Mouse (Mus musculus): ENCODE data around the gene Clcn5. TPM values are rescaled to one million over a fixed set of nuclear protein-coding genes. Genes with fewer than 3 reads are reported as not detected.
A peak's percentile ranks its signal among the peaks of the same experiment; 100 is the strongest.

Clcn5 gene
- polyA plus RNA-seq, 1 experiment from 2014 or later: 24.9 TPM

DNA sequence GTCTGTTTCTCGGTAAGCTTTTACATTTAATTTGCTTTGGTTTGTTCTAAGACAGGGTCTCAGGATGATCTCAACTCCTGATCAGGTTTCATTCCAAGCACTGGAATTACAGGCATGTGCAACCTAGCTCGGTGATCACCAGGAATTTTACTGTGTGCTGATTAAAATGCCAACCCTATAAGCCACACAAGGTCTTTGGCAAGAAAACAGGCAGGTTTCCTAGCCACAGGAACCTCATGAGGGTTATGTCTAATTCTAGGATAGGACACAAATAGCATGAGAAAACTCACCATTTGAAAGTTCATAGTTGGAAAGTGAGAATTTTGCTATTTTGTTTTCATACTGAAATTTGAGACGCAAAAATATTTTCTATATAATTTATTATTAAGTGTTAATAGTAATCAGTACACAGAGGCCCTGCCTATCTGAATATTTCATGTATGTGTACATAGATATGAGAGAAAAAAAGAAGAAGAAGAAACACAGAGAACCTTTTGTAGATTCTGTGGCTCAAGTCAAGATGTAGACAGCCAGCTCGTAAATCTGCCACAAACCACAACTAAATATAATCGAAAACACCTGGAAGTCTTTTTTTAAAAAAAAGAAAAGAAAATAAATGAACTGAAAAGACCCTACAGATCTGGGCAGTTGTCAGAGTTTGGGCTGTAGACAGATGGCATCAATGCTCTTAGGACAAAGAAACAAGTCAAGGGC, 58.6 kb downstream of the Clcn5 start:
- Histone ChIP-seq H3K4me1 (ENCODE audit: control insufficient read depth, insufficient read depth, low read length) (no peaks in the 10 kb centered on the region), H3K36me3 (ENCODE audit: control insufficient read depth, insufficient read depth, low read length) (no peaks in the 10 kb centered on the region), H3K27me3 (ENCODE audit: control insufficient read depth, insufficient read depth, low read length) (no peaks in the 10 kb centered on the region), H3K9me3 (replicated peaks; ENCODE audit: control insufficient read depth, low read length) (no peaks in the 10 kb centered on the region), H3K4me3 (ENCODE audit: low read depth, low read length) (no peak overlapping the region), H3K9ac (ENCODE audit: low read depth, low read length) (no peak overlapping the region), H3K27ac (ENCODE audit: low read depth, low read length) (no peak overlapping the region), H3K4me2 (no peak overlapping the region)
- no peak for ATAC-seq (replicated peaks; ENCODE audit: insufficient number of reproducible peaks, low FRiP score, low TSS enrichment)
- 64% methylated on average over 5 of the region's 5 CpGs for WGBS (ENCODE audit: insufficient replicate concordance)

DNA sequence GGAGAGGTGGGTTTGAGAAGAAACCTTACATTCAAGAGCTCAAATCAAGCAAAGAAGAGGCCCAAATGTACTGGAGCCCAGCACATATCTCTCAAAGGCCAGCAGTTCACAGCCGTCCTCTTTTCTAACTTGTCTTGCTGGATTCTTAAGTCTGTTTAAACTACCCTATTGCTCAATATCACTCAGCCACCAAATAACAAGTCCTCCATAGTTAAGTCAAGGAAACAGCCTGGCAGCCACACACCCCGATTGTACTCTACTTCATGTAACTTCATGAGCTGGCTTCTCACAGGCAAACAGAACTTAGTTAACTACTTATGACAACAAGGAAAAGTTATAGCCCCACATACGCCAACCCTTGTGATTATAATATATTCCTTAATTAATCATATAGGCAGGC, 59.4 kb downstream of the Clcn5 start:
- no peak overlapping the region for H3K27ac ChIP-seq (ENCODE audit: low read depth, low read length)
- no peak overlapping the region for H3K4me2 ChIP-seq
- WGBS (ENCODE audit: insufficient replicate concordance): 70% methylated on average over 3 of the region's 3 CpGs
- ATAC-seq (replicated peaks; ENCODE audit: insufficient number of reproducible peaks, low FRiP score, low TSS enrichment): no peak
- H3K9ac ChIP-seq (ENCODE audit: low read depth, low read length): no peak overlapping the region
- no peaks in the 10 kb centered on the region for H3K27me3 ChIP-seq (ENCODE audit: control insufficient read depth, insufficient read depth, low read length)
- H3K36me3 ChIP-seq (ENCODE audit: control insufficient read depth, insufficient read depth, low read length): no peaks in the 10 kb centered on the region
- H3K9me3 ChIP-seq (replicated peaks; ENCODE audit: control insufficient read depth, low read length): no peaks in the 10 kb centered on the region
- H3K4me3 ChIP-seq (ENCODE audit: low read depth, low read length): no peak overlapping the region
- no peaks in the 10 kb centered on the region for H3K4me1 ChIP-seq (ENCODE audit: control insufficient read depth, insufficient read depth, low read length)

- no peak overlapping the region for H3K4me3 ChIP-seq (ENCODE audit: low read depth, low read length)
- no peaks in the 10 kb centered on the region for H3K27me3 ChIP-seq (ENCODE audit: control insufficient read depth, insufficient read depth, low read length)
- H3K9me3 ChIP-seq (replicated peaks; ENCODE audit: control insufficient read depth, low read length): no peaks in the 10 kb centered on the region
- no peak overlapping the region for H3K27ac ChIP-seq (ENCODE audit: low read depth, low read length)
- H3K4me1 ChIP-seq (ENCODE audit: control insufficient read depth, insufficient read depth, low read length): no peaks in the 10 kb centered on the region
- no peak overlapping the region for H3K9ac ChIP-seq (ENCODE audit: low read depth, low read length)
- ATAC-seq (replicated peaks; ENCODE audit: insufficient number of reproducible peaks, low FRiP score, low TSS enrichment): no peak
- H3K4me2 ChIP-seq: no peak overlapping the region
- no peaks in the 10 kb centered on the region for H3K36me3 ChIP-seq (ENCODE audit: control insufficient read depth, insufficient read depth, low read length)
- WGBS (ENCODE audit: insufficient replicate concordance): 61% methylated on average over 3 of the region's 3 CpGs
These were observed 63.1 kb downstream of the Clcn5 start for GRCm38 (mm10) chrX:7256022-7256421.

DNA sequence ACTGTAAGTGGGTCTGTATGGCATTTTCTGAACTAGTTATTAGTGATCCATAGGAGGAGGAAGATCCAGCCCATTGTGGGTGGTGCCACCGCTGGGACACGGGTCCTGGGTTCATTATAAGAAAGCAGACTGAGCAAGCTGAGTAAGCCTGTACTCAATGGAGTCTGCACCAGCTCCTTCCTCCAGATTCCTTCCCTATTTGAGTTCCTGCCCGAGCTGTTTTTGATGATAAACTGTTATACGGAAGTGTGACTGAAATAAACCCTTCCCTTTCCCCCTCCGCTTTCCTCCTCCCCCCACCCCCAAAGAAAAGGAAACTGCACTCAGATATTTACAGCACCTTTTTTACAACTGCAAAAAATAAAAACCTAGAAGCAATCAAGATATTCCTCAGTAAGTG, 115.1 kb downstream of the Clcn5 start:
- no peak overlapping the region for H3K4me3 ChIP-seq (ENCODE audit: low read depth, low read length)
- H3K4me1 ChIP-seq (ENCODE audit: control insufficient read depth, insufficient read depth, low read length): no peaks in the 10 kb centered on the region
- H3K9ac ChIP-seq (ENCODE audit: low read depth, low read length): no peak overlapping the region
- no peak overlapping the region for H3K27ac ChIP-seq (ENCODE audit: low read depth, low read length)
- no peak for ATAC-seq (replicated peaks; ENCODE audit: insufficient number of reproducible peaks, low FRiP score, low TSS enrichment)
- 63% methylated on average over 5 of the region's 5 CpGs for WGBS (ENCODE audit: insufficient replicate concordance)
- no peaks in the 10 kb centered on the region for H3K9me3 ChIP-seq (replicated peaks; ENCODE audit: control insufficient read depth, low read length)
- no peak overlapping the region for H3K4me2 ChIP-seq
- no peaks in the 10 kb centered on the region for H3K36me3 ChIP-seq (ENCODE audit: control insufficient read depth, insufficient read depth, low read length)
- H3K27me3 ChIP-seq (ENCODE audit: control insufficient read depth, insufficient read depth, low read length): no peaks in the 10 kb centered on the region

DNA sequence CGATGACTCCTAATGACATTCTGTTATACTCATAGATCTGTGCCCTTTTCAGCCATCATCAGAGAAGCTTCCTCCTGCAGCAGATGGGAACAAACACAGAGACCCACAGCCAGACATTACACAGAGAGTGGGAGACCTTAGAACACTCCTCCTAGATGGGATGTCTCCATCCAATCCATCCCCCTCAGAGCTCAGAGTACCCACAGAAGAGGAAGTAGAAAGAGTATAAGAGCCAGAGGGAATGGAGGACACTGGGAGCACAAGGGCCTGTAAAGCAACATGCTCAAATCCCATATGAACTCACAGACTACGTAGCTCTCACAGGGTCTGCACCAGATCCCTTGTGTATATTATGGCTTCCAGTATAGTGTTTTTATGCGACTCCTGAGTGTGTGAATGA, 115.6 kb downstream of the Clcn5 start:
- Histone ChIP-seq H3K9ac (ENCODE audit: low read depth, low read length) (no peak overlapping the region), H3K9me3 (replicated peaks; ENCODE audit: control insufficient read depth, low read length) (no peaks in the 10 kb centered on the region), H3K36me3 (ENCODE audit: control insufficient read depth, insufficient read depth, low read length) (no peaks in the 10 kb centered on the region), H3K4me1 (ENCODE audit: control insufficient read depth, insufficient read depth, low read length) (no peaks in the 10 kb centered on the region), H3K27me3 (ENCODE audit: control insufficient read depth, insufficient read depth, low read length) (no peaks in the 10 kb centered on the region), H3K4me3 (ENCODE audit: low read depth, low read length) (no peak overlapping the region), H3K4me2 (no peak overlapping the region), H3K27ac (ENCODE audit: low read depth, low read length) (no peak overlapping the region)
- ATAC-seq (replicated peaks; ENCODE audit: insufficient number of reproducible peaks, low FRiP score, low TSS enrichment): no peak
- 88% methylated on average over 3 of the region's 3 CpGs for WGBS (ENCODE audit: insufficient replicate concordance)

DNA sequence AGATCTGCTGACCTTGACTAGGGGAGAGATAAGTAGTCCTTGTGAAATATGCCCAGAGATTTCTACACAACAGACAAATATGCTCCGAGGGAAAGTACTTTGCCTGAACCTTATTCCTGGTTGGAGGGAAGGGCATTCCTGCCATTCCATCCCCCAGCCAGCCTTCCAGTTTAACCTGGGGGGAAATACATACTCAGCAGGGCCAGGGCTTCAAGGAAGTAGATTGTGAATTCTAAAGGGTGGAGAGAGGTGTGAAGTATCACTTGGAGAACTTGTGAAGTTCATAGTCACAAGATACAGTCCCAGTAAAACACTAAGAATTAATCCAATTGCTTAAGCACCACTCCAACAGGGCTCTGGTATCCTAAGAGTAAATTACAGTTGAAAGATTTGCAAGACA, 121.3 kb downstream of the Clcn5 start:
- no peak overlapping the region for H3K27ac ChIP-seq (ENCODE audit: low read depth, low read length)
- H3K27me3 ChIP-seq (ENCODE audit: control insufficient read depth, insufficient read depth, low read length): no peaks in the 10 kb centered on the region
- H3K36me3 ChIP-seq (ENCODE audit: control insufficient read depth, insufficient read depth, low read length): no peaks in the 10 kb centered on the region
- H3K9me3 ChIP-seq (replicated peaks; ENCODE audit: control insufficient read depth, low read length): no peaks in the 10 kb centered on the region
- no peak overlapping the region for H3K9ac ChIP-seq (ENCODE audit: low read depth, low read length)
- H3K4me2 ChIP-seq: no peak overlapping the region
- no peak overlapping the region for H3K4me3 ChIP-seq (ENCODE audit: low read depth, low read length)
- no peak for ATAC-seq (replicated peaks; ENCODE audit: insufficient number of reproducible peaks, low FRiP score, low TSS enrichment)
- H3K4me1 ChIP-seq (ENCODE audit: control insufficient read depth, insufficient read depth, low read length): no peaks in the 10 kb centered on the region
- 38% methylated on average over 1 of the region's 1 CpGs for WGBS (ENCODE audit: insufficient replicate concordance)

DNA sequence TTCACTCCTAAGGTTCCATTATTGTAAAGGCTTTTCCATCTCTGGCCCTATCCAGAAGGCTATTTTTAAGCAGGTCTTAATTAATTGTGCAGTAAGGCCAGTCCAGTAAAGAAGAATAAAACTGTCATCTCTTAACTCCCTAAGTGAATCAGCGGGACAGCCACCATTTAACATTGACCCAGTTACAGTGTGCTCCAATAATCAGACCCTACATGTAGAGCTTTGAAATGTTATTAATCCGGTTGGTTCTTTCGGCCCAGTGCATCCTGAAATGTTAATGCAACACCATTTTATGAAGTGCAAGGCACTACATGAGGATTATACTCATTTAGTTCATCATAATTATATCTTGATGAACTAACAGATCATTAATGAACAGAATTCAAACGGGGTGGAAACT, 128.3 kb downstream of the Clcn5 start:
- H3K9ac ChIP-seq (ENCODE audit: low read depth, low read length): no peak overlapping the region
- no peak overlapping the region for H3K4me3 ChIP-seq (ENCODE audit: low read depth, low read length)
- H3K4me1 ChIP-seq (ENCODE audit: control insufficient read depth, insufficient read depth, low read length): no peaks in the 10 kb centered on the region
- 87% methylated on average over 4 of the region's 4 CpGs for WGBS (ENCODE audit: insufficient replicate concordance)
- no peak overlapping the region for H3K4me2 ChIP-seq
- no peaks in the 10 kb centered on the region for H3K27me3 ChIP-seq (ENCODE audit: control insufficient read depth, insufficient read depth, low read length)
- no peaks in the 10 kb centered on the region for H3K9me3 ChIP-seq (replicated peaks; ENCODE audit: control insufficient read depth, low read length)
- H3K36me3 ChIP-seq (ENCODE audit: control insufficient read depth, insufficient read depth, low read length): no peaks in the 10 kb centered on the region
- no peak overlapping the region for H3K27ac ChIP-seq (ENCODE audit: low read depth, low read length)
- no peak for ATAC-seq (replicated peaks; ENCODE audit: insufficient number of reproducible peaks, low FRiP score, low TSS enrichment)

GRCm38 (mm10) chrX:7188311-7188807, 130.8 kb downstream of the Clcn5 start:
- Histone ChIP-seq H3K27me3 (ENCODE audit: control insufficient read depth, insufficient read depth, low read length) (no peaks in the 10 kb centered on the region), H3K4me1 (ENCODE audit: control insufficient read depth, insufficient read depth, low read length) (no peaks in the 10 kb centered on the region), H3K27ac (ENCODE audit: low read depth, low read length) (peak overlapping the region; percentile 84), H3K36me3 (ENCODE audit: control insufficient read depth, insufficient read depth, low read length) (no peaks in the 10 kb centered on the region), H3K4me3 (ENCODE audit: low read depth, low read length) (peak overlapping the region; percentile 42), H3K9me3 (replicated peaks; ENCODE audit: control insufficient read depth, low read length) (no peaks in the 10 kb centered on the region), H3K9ac (ENCODE audit: low read depth, low read length) (peak overlapping the region; percentile 49; the same call in 1 of the 2 replicates), H3K4me2 (peak overlapping the region; percentile 63)
- ATAC-seq (replicated peaks; ENCODE audit: insufficient number of reproducible peaks, low FRiP score, low TSS enrichment): peak; percentile 55; the same call in 1 of the 2 replicates
- 13% methylated on average over 17 of the region's 17 CpGs for WGBS (ENCODE audit: insufficient replicate concordance)

All from heart, embryonic 11.5 days (tissue).